Mouse (Mus musculus) heart, postnatal 0 days (tissue): Measurements from ENCODE around the gene Elane.

Experiments
- CTCF ChIP-seq: IDR thresholded peaks from 2 replicates; pipeline ENCODE4 v1.5.1; 2016; ENCODE audit warnings: antibody characterized with exemption, control low read depth, low read depth
- EP300 ChIP-seq: IDR thresholded peaks from 2 replicates; pipeline ENCODE4 v1.6.1; 2016; ENCODE audit warnings: antibody characterized with exemption, low read depth

GRCm38 (mm10) chr10:79881981-79882380 lies 4.1 kb upstream of the Elane start:
- TF ChIP-seq CTCF: no peak
- no peak for TF ChIP-seq EP300
